In the genomic region with DNA sequence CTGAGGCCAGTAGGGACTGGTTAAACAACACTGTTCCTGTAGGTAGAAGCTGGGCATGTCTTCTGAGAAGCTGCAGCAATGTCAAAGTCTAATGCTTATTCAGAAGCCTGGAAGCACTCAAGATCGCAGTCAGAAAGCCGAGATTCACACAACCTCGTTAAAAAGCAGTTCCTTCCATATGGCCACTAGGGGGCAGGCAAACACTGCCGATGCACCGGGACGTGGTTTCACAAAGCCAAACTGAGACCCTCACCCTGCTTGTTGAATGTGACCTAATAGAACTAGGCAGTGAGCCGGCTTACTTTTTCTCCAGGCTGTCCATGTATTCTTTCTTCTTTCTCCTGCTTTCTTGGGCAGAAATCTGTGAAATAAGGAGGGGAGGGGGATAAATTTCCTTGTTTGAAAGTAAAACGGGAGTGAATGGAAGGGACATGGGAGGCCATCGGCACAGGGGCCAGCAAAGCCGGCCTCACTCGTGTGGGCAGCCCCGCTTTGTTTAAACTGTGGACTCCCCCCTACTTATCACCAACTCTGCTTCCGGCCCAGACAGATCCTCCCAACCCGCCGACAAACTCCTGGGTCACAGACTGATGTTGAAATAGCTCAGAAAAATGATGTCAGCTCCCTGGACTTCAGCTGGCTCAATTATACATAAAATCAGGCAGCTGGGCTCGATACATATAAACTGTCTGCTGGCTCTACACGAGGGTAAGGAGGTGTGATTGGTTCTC, we compare ENCODE assay signal across 8 mouse cellular contexts. TPM values are rescaled to one million over a fixed set of nuclear protein-coding genes. Genes with fewer than 3 reads are reported as not detected.
A peak's percentile ranks its signal among the peaks of the same experiment; 100 is the strongest.
DNase-seq lines count a peak whose midpoint lies in the region; ATAC-seq and TF ChIP-seq lines count a peak whose summit lies in the region.

No protein-coding gene starts in this region.

- peak; percentile 79 for DNase-seq in layer of hippocampus, adult 11-12 months (ENCODE audit: low spot score)
- DNase-seq in layer of hippocampus, adult 9-10 months (ENCODE audit: low spot score): no peak
- peak; percentile 92 for DNase-seq in embryo, embryonic 11 days
- peak; percentile 72 to 86 for DNase-seq in heart, adult 18-20 months
- DNase-seq in midbrain, embryonic 14.5 days: peak; percentile 95
- peak; percentile 3 to 50 for DNase-seq in spleen, adult 2 months (ENCODE audit: low read depth in 1 of 2, low spot score in 2 of 2)

- H3K4me1 ChIP-seq in intestine, postnatal 0 days (replicated peaks; ENCODE audit: control insufficient read depth, insufficient read depth, low read length): no peaks in the 10 kb centered on the region
- peaks cover 27% of the 10 kb centered on the region for H3K4me1 ChIP-seq in limb, embryonic 12.5 days (replicated peaks)
- peaks cover 3% of the 10 kb centered on the region for H3K4me1 ChIP-seq in midbrain, embryonic 14.5 days (ENCODE audit: control insufficient read depth, insufficient read depth, low read length)
- H3K4me1 ChIP-seq in spleen, adult 2 months (ENCODE audit: control insufficient read depth, insufficient read depth, insufficient read length): no peaks in the 10 kb centered on the region

- H3K9me3 ChIP-seq in intestine, postnatal 0 days (ENCODE audit: control insufficient read depth): no peaks in the 10 kb centered on the region
- no peaks in the 10 kb centered on the region for H3K9me3 ChIP-seq in limb, embryonic 12.5 days
- no peaks in the 10 kb centered on the region for H3K9me3 ChIP-seq in midbrain, embryonic 14.5 days (ENCODE audit: control insufficient read depth, low read length)

- peak overlapping the region; percentile 43 for H3K4me2 ChIP-seq in intestine, postnatal 0 days (replicated peaks; ENCODE audit: low read depth)
- H3K4me2 ChIP-seq in limb, embryonic 12.5 days: no peak overlapping the region
- H3K4me2 ChIP-seq in midbrain, embryonic 14.5 days (ENCODE audit: low read length): peak overlapping the region; percentile 1; the same call in 1 of the 2 replicates

- peaks cover 33% of the 10 kb centered on the region for H3K36me3 ChIP-seq in intestine, postnatal 0 days (ENCODE audit: control insufficient read depth, insufficient read depth)
- H3K36me3 ChIP-seq in limb, embryonic 12.5 days: peaks cover 75% of the 10 kb centered on the region
- H3K36me3 ChIP-seq in midbrain, embryonic 14.5 days (ENCODE audit: control insufficient read depth, insufficient read depth, low read length): no peaks in the 10 kb centered on the region
- peaks cover 2% of the 10 kb centered on the region; the same call in 1 of the 2 replicates for H3K36me3 ChIP-seq in spleen, adult 2 months (ENCODE audit: control insufficient read depth, insufficient read depth, low read length)

- H3K27me3 ChIP-seq in intestine, postnatal 0 days (replicated peaks; ENCODE audit: control insufficient read depth, insufficient read depth, low read length): no peaks in the 10 kb centered on the region
- no peaks in the 10 kb centered on the region for H3K27me3 ChIP-seq in limb, embryonic 12.5 days
- H3K27me3 ChIP-seq in midbrain, embryonic 14.5 days (ENCODE audit: control insufficient read depth, insufficient read depth, low read length): no peaks in the 10 kb centered on the region
- no peaks in the 10 kb centered on the region for H3K27me3 ChIP-seq in spleen, adult 2 months (ENCODE audit: control insufficient read depth, insufficient read depth, low read length)

- no peak overlapping the region for H3K27ac ChIP-seq in intestine, postnatal 0 days (ENCODE audit: low read depth, low read length)
- peak overlapping the region; percentile 81 for H3K27ac ChIP-seq in limb, embryonic 12.5 days
- H3K27ac ChIP-seq in midbrain, embryonic 14.5 days (replicated peaks; ENCODE audit: low read depth, low read length): no peak overlapping the region
- H3K27ac ChIP-seq in spleen, adult 2 months (ENCODE audit: insufficient read depth, low read length): no peak overlapping the region

- peak; percentile 97 for TF ChIP-seq CTCF in intestine, postnatal 0 days (IDR thresholded peaks at IDR 0.05; ENCODE audit: low read depth)
- TF ChIP-seq CTCF in spleen, adult 2 months (IDR thresholded peaks at IDR 0.05; ENCODE audit: extremely low read depth, insufficient read depth, insufficient read length, insufficient replicate concordance): peak; percentile 90; the same call in 1 of the 2 replicates

- H3K4me3 ChIP-seq in intestine, postnatal 0 days (ENCODE audit: low read depth, low read length): no peak overlapping the region
- H3K4me3 ChIP-seq in limb, embryonic 12.5 days (replicated peaks): no peak overlapping the region
- H3K4me3 ChIP-seq in midbrain, embryonic 14.5 days (replicated peaks; ENCODE audit: low read depth, low read length): no peak overlapping the region
- no peak overlapping the region for H3K4me3 ChIP-seq in spleen, adult 2 months (ENCODE audit: extremely low read depth, insufficient read depth, insufficient read length)

- TF ChIP-seq POLR2A in spleen, adult 2 months (IDR thresholded peaks at IDR 0.05; ENCODE audit: low read depth, low read length): no peak

- WGBS in intestine, postnatal 0 days: 18% methylated on average over 17 of the region's 17 CpGs
- WGBS in limb, embryonic 12.5 days: 32% methylated on average over 17 of the region's 17 CpGs
- WGBS in midbrain, embryonic 14.5 days: 33% methylated on average over 17 of the region's 17 CpGs
- 44% methylated on average over 17 of the region's 17 CpGs for WGBS in spleen, adult 2 months

- no peak overlapping the region for H3K9ac ChIP-seq in intestine, postnatal 0 days (ENCODE audit: low read depth, low read length)
- no peak overlapping the region for H3K9ac ChIP-seq in limb, embryonic 12.5 days (replicated peaks)
- no peak overlapping the region for H3K9ac ChIP-seq in midbrain, embryonic 14.5 days (replicated peaks; ENCODE audit: low read length)

- ATAC-seq in intestine, postnatal 0 days: peak; percentile 49
- 0 out of 2 replicates have a peak, but pooled peaks have one; percentile 16 for ATAC-seq in limb, embryonic 12.5 days (ENCODE audit: insufficient number of reproducible peaks, insufficient read depth, low FRiP score, low TSS enrichment, low read depth)
- peak; percentile 59; the same call in 1 of the 2 replicates for ATAC-seq in midbrain, embryonic 14.5 days (ENCODE audit: low FRiP score, low TSS enrichment)

RNA-seq across cellular contexts. Expression of a gene that starts 54.6 kb away (rescaled TPM):
- under 1 TPM; 0.17 to 0.64 TPM for total RNA-seq in heart, adult 18-20 months (2021)
- polyA plus RNA-seq in intestine, postnatal 0 days (2015; fragmentation: Nextera tagmentation; extraction: Ambion mirVana): 0.34 and 0.42 TPM in 2 replicates
- 1.0 TPM in 2 replicates for polyA plus RNA-seq in limb, embryonic 12.5 days (2016; fragmentation: Nextera tagmentation; extraction: Ambion mirVana)
- 7.6 and 9.2 TPM in 2 replicates for polyA plus RNA-seq in midbrain, embryonic 14.5 days (2014; fragmentation: Nextera tagmentation; extraction: Ambion mirVana)
- 0.39 and 0.70 TPM in 2 replicates for polyA plus RNA-seq in spleen, adult 2 months (2012; rRNA removed)
